Mouse (Mus musculus) hindbrain, embryonic 14.5 days (tissue): Measurements from ENCODE around the gene Csf1. TPM values are rescaled to one million over a fixed set of nuclear protein-coding genes. Genes with fewer than 3 reads are reported as not detected.

Source experiments
- ATAC-seq: fragments of 200-750 bp; cut with Nextera tagmentation; 2 replicates; pipeline ENCODE4 v1.8.0; 2017; ENCODE audit warnings: moderate number of reproducible peaks, mild to moderate bottlenecking, moderate TSS enrichment, moderate library complexity; ENCODE audit not compliant: low FRiP score
- DNase-seq: peaks from one replicate; pipeline ENCODE4 v3.0.0-alpha.2; 2015; ENCODE audit warnings: low spot score
- H3K27ac ChIP-seq: fragments of 300-500 bp; sonication (generic); 2 replicates; pipeline ENCODE4 v1.5.1; 2014; ENCODE audit warnings: mild to moderate bottlenecking, moderate library complexity
- H3K27me3 ChIP-seq: fragments of 300-500 bp; sonication (generic); 2 replicates; pipeline ENCODE4 v1.6.1; 2014; ENCODE audit warnings: mild to moderate bottlenecking, low read length, mixed read lengths; ENCODE audit not compliant: control insufficient read depth, insufficient read depth
- H3K36me3 ChIP-seq: fragments of 300-500 bp; sonication (generic); replicated peaks from 2 replicates; pipeline ENCODE4 v1.6.1; 2014; ENCODE audit not compliant: control insufficient read depth, insufficient read depth
- H3K4me1 ChIP-seq: fragments of 300-500 bp; sonication (generic); replicated peaks from 2 replicates; pipeline ENCODE4 v1.6.1; 2014; ENCODE audit warnings: antibody characterized with exemption, low read length, mixed read lengths; ENCODE audit not compliant: control insufficient read depth, insufficient read depth
- H3K4me2 ChIP-seq: fragments of 300-500 bp; sonication (generic); replicated peaks from 2 replicates; pipeline ENCODE4 v1.6.1; 2014; ENCODE audit warnings: mild to moderate bottlenecking, moderate library complexity
- H3K4me3 ChIP-seq: fragments of 300-500 bp; sonication (generic); replicated peaks from 2 replicates; pipeline ENCODE4 v1.5.1; 2014; ENCODE audit warnings: mild to moderate bottlenecking, low read length
- H3K9ac ChIP-seq: fragments of 300-500 bp; sonication (generic); 2 replicates; pipeline ENCODE4 v1.6.1; 2014
- H3K9me3 ChIP-seq: fragments of 300-500 bp; sonication (generic); 2 replicates; pipeline ENCODE4 v1.6.1; 2016; ENCODE audit warnings: low read length; ENCODE audit not compliant: control insufficient read depth
- whole genome bisulfite sequencing: fragments of 180-500 bp; shearing (Covaris S2); extraction: QIAGEN DNeasy Blood & Tissue Kit; methylation state at CpG from one replicate; pipeline ENCODE4 v1.1.7; 2014; 5-methylcytosine and 5-hydroxymethylcytosine counted together
- polyA plus RNA-seq: library from polyadenylated mRNA; unstranded; fragments of >200 nt; fragmentation: Nextera tagmentation; extraction: Ambion mirVana; gene quantifications from 2 replicates; pipeline ENCODE4 v1.2.1, GENCODE M21; 2014

The Csf1 gene
- polyA plus RNA-seq, 1 experiment from 2014 or later = 7.8 TPM

GRCm38 (mm10) chr3:107703675-107704370, 56.4 kb downstream of the Csf1 start:
- Histone ChIP-seq H3K27me3 (no peaks in the 10 kb centered on the region), H3K9ac (no peak overlapping the region), H3K36me3 (no peaks in the 10 kb centered on the region), H3K4me2 (no peak overlapping the region), H3K4me3 (no peak overlapping the region), H3K27ac (no peak overlapping the region), H3K9me3 (no peaks in the 10 kb centered on the region), H3K4me1 (no peaks in the 10 kb centered on the region)
- WGBS = 87% methylated on average over 7 of the region's 7 CpGs
- no peak for ATAC-seq
- no peak for DNase-seq

DNA sequence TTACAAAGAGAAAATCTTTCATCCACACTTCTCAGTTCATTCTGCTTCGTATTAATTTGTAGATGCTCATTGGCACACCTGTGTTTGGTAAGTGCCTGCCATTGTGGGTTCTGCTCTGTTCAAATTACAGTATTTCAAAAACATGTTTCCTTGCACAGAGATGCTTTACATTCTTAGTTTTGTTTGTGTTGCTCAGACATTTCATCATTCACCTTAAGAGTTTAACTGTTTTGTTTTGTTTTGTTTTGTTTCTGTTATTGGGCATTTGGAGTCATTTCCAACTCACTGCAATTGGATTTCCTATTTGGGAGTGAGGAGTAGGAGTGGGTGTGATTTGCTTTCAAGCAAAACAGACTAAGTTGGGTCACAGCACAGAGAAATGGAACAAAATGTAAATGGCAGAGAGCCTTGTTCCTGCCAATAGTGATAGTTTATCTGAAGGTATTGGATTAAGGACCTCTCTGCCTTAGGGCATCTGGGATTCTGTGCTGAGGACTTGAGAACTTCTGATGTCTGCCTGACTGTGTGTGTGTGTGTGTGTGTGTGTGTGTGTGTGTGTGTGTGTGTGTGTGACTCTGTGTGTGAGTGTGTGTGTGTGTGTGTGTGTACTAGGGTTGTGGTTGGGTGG, 58.4 kb downstream of the Csf1 start:
- Histone ChIP-seq H3K36me3 (no peaks in the 10 kb centered on the region), H3K27ac (no peak overlapping the region), H3K4me3 (no peak overlapping the region), H3K9me3 (no peaks in the 10 kb centered on the region), H3K4me2 (no peak overlapping the region), H3K9ac (no peak overlapping the region), H3K27me3 (no peaks in the 10 kb centered on the region), H3K4me1 (0 out of 2 replicates have a peak, but pooled peaks cover under 1% of the 10 kb centered on the region)
- DNase-seq = no peak
- no peak for ATAC-seq
- WGBS = 81% methylated on average over 1 of the region's 1 CpGs

DNA sequence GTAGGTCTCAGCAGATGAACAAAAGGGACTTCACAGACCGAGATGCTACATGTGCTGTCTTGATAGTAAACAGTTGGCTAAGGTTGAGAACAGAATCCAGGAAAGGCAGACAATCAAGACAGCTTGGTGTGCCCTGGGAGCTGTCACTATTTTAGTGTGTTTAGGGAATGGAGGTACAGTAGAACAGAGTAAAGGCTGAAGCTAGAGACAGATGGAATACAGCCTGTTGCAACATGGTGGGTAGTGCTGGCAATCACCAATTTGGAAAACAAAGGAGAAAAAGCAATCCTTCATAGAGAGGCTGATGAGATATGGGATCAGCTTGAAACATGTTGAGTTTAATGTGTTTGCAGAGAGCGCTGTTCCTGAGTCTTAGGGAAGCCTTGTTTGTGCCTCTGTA, 59.6 kb downstream of the Csf1 start:
- WGBS = 84% methylated on average over 2 of the region's 2 CpGs

GRCm38 (mm10) chr3:107696910-107697309, 63.4 kb downstream of the Csf1 start:
- Histone ChIP-seq H3K27ac (no peak overlapping the region), H3K9me3 (no peaks in the 10 kb centered on the region), H3K27me3 (no peaks in the 10 kb centered on the region), H3K9ac (peak overlapping the region; percentile 21; the same call in 1 of the 2 replicates), H3K36me3 (no peaks in the 10 kb centered on the region), H3K4me3 (peak overlapping the region; percentile 66), H3K4me2 (peak overlapping the region; percentile 41), H3K4me1 (peaks cover 33% of the 10 kb centered on the region)
- DNase-seq = no peak
- WGBS = 41% methylated on average over 3 of the region's 3 CpGs
- no peak; the same call in 1 of the 2 replicates for ATAC-seq

More for the DNA sequence above, 59.6 kb downstream of the Csf1 start:
- Histone ChIP-seq H3K27me3 (no peaks in the 10 kb centered on the region), H3K4me1 (0 out of 2 replicates have a peak, but pooled peaks cover 3% of the 10 kb centered on the region), H3K4me2 (no peak overlapping the region), H3K4me3 (no peak overlapping the region), H3K36me3 (no peaks in the 10 kb centered on the region), H3K9me3 (no peaks in the 10 kb centered on the region), H3K9ac (no peak overlapping the region), H3K27ac (no peak overlapping the region)
- DNase-seq (no peak), ATAC-seq (no peak)

GRCm38 (mm10) chr3:107695948-107696881, 64.1 kb downstream of the Csf1 start, which contains the start of gene Ahcyl1:
Ahcyl1 (minus strand) TSS chr3:107696560.
- H3K9ac ChIP-seq = peak within 1 kb of the TSS; percentile 85
- H3K4me2 ChIP-seq = peak within 1 kb of the TSS; percentile 95
- WGBS = under 1% methylated on average over 92 of the region's 93 CpGs
- H3K27me3 ChIP-seq = no peaks in the 10 kb centered on the region
- H3K4me3 ChIP-seq = peak within 1 kb of the TSS; percentile 66
- DNase-seq = peak; percentile 99
- no peaks in the 10 kb centered on the region for H3K9me3 ChIP-seq
- peak within 1 kb of the TSS; percentile 91 for H3K27ac ChIP-seq
- peaks cover 37% of the 10 kb centered on the region for H3K4me1 ChIP-seq
- no peaks in the 10 kb centered on the region for H3K36me3 ChIP-seq
- peak; percentile 99 for ATAC-seq

GRCm38 (mm10) chr3:107695219-107695947, 64.9 kb downstream of the Csf1 start:
- Histone ChIP-seq H3K27ac (peak overlapping the region; percentile 91), H3K4me2 (peak overlapping the region; percentile 95), H3K9me3 (no peaks in the 10 kb centered on the region), H3K36me3 (no peaks in the 10 kb centered on the region), H3K27me3 (no peaks in the 10 kb centered on the region), H3K9ac (peak overlapping the region; percentile 85), H3K4me3 (peak overlapping the region; percentile 66), H3K4me1 (peaks cover 45% of the 10 kb centered on the region)
- 4% methylated on average over 16 of the region's 16 CpGs for WGBS
- no peak for ATAC-seq
- no peak for DNase-seq

GRCm38 (mm10) chr3:107694256-107694900, 65.9 kb downstream of the Csf1 start:
- no peak for DNase-seq
- Histone ChIP-seq H3K4me3 (peak overlapping the region; percentile 66), H3K4me1 (peaks cover 56% of the 10 kb centered on the region), H3K27me3 (no peaks in the 10 kb centered on the region), H3K27ac (no peak overlapping the region), H3K4me2 (peak overlapping the region; percentile 95), H3K9me3 (no peaks in the 10 kb centered on the region), H3K36me3 (no peaks in the 10 kb centered on the region), H3K9ac (peak overlapping the region; percentile 85)
- ATAC-seq = no peak
- WGBS = 64% methylated on average over 2 of the region's 2 CpGs
